Mouse (Mus musculus) forebrain, embryonic 13.5 days (tissue): ENCODE results near the gene Ext2. TPM values are rescaled to one million over a fixed set of nuclear protein-coding genes. Genes with fewer than 3 reads are reported as not detected.

Experiments used
- ATAC-seq: fragments of 200-750 bp; cut with Nextera tagmentation; 2 replicates; pipeline ENCODE4 v1.8.0; 2017
- H3K27ac ChIP-seq: fragments of 300-500 bp; sonication (generic); 2 replicates; pipeline ENCODE4 v1.5.1; 2015; ENCODE audit warnings: inconsistent platforms, mild to moderate bottlenecking, moderate library complexity
- H3K27me3 ChIP-seq: fragments of 300-500 bp; sonication (generic); 2 replicates; pipeline ENCODE4 v1.6.1; 2015; ENCODE audit warnings: mild to moderate bottlenecking, inconsistent platforms
- H3K36me3 ChIP-seq: fragments of 300-500 bp; sonication (generic); 2 replicates; pipeline ENCODE4 v1.6.1; 2015; ENCODE audit warnings: mild to moderate bottlenecking, inconsistent platforms; ENCODE audit not compliant: poor library complexity, severe bottlenecking
- H3K4me1 ChIP-seq: fragments of 300-500 bp; sonication (generic); 2 replicates; pipeline ENCODE4 v1.6.1; 2015; ENCODE audit warnings: inconsistent platforms
- H3K4me2 ChIP-seq: fragments of 300-500 bp; sonication (generic); 2 replicates; pipeline ENCODE4 v1.6.1; 2015; ENCODE audit warnings: inconsistent platforms, mild to moderate bottlenecking, moderate library complexity
- H3K4me3 ChIP-seq: fragments of 300-500 bp; sonication (generic); 2 replicates; pipeline ENCODE4 v1.5.1; 2015; ENCODE audit warnings: mild to moderate bottlenecking, inconsistent platforms
- H3K9ac ChIP-seq: fragments of 300-500 bp; sonication (generic); 2 replicates; pipeline ENCODE4 v1.6.1; 2015; ENCODE audit warnings: mild to moderate bottlenecking, inconsistent platforms
- H3K9me3 ChIP-seq: fragments of 300-500 bp; sonication (generic); replicated peaks from 2 replicates; pipeline ENCODE4 v1.6.1; 2016; ENCODE audit warnings: inconsistent platforms
- WGBS: fragments of 180-500 bp; shearing (Covaris S2); methylation state at CpG from one replicate; pipeline ENCODE4 v1.1.7; 2015; 5-methylcytosine and 5-hydroxymethylcytosine counted together
- polyA plus RNA-seq: library from polyadenylated mRNA; unstranded; fragments of >200 nt; fragmentation: Nextera tagmentation; extraction: Ambion mirVana; gene quantifications from 2 replicates; pipeline ENCODE4 v1.2.1, GENCODE M21; 2015

Gene Ext2
- polyA plus RNA-seq, 1 experiment from 2014 or later, result 50.6 TPM

DNA sequence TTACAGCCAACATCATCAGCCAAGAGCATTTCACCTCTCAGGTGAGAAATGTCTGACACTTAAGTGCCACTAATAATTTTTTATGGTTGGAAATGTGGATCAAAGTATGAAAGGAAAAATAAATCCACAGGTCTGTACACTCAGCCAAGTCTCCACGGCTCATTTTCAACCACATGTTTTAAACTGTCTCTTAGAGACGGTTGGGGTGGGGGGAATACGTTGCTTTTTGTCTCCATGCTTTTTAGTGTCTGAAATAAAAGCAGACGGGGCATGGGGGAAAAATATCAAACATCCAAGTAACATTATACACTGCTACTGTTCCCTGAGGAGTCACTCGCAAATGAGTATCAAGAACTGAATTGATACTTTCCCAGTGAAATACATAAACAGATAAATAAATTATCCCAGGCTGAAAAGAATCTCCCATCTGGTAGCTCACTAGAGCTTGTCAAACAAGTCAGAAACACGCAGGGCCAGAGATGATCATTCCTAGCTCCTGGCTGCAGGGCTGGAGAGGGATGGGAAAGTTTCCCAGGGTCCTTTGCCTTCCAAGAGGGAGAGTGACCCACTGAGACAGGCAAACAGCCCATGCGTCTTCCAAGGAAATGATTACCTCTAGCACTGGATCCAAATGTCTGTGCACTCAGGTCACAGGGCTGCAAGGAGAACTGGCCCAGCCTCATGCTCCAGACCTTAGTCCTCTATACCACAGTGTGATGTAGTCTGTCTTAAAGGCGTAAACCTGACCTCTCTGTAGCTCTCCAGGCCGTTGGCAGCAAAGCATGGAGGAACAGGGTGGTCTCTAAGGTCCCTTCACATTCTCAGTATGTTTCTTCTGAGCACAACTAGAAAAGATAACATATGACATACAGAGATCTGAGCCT is 102.3 kb downstream of the Ext2 start:
- 79% methylated on average over 9 of the region's 9 CpGs for WGBS
- no peaks in the 10 kb centered on the region for H3K27me3 ChIP-seq
- no peak overlapping the region for H3K27ac ChIP-seq
- no peak for ATAC-seq
- no peak overlapping the region for H3K4me3 ChIP-seq
- peaks cover 6% of the 10 kb centered on the region; the same call in 1 of the 2 replicates for H3K36me3 ChIP-seq
- H3K4me2 ChIP-seq, result no peak overlapping the region
- no peaks in the 10 kb centered on the region for H3K4me1 ChIP-seq
- H3K9ac ChIP-seq, result no peak overlapping the region
- H3K9me3 ChIP-seq, result 0 out of 2 replicates have a peak, but pooled peaks cover 1% of the 10 kb centered on the region

- Histone ChIP-seq H3K9me3 (no peaks in the 10 kb centered on the region), H3K4me1 (no peaks in the 10 kb centered on the region), H3K27me3 (no peaks in the 10 kb centered on the region), H3K4me2 (no peak overlapping the region), H3K9ac (no peak overlapping the region), H3K27ac (no peak overlapping the region), H3K4me3 (no peak overlapping the region), H3K36me3 (peaks cover 6% of the 10 kb centered on the region; the same call in 1 of the 2 replicates)
- ATAC-seq, result no peak
Observed at GRCm38 (mm10) chr2:93713267-93713666, 109.1 kb downstream of the Ext2 start.

DNA sequence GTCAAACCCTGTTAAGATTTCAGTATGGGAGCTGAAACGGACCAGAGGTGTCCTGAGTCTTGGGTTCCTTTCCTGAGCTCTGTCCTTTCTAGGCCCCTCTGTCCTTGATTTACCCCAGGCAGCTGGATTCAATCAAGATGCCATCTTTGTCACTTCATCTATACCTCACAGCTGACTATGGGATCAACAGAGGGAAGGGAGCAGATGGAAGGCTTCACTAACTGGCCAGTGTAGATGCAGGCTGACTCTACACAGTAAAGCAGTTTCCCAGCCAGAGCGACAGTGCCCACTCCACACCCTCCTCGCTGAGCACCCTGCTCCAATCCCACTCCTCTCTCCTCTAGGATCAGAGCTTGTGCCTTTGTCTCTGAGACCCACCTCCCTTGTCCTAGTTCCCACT is 110.9 kb downstream of the Ext2 start:
- no peaks in the 10 kb centered on the region for H3K9me3 ChIP-seq
- no peak for ATAC-seq
- no peaks in the 10 kb centered on the region for H3K4me1 ChIP-seq
- H3K9ac ChIP-seq, result no peak overlapping the region
- peaks cover 13% of the 10 kb centered on the region; the same call in 1 of the 2 replicates for H3K36me3 ChIP-seq
- 86% methylated on average over 3 of the region's 3 CpGs for WGBS
- no peak overlapping the region for H3K4me2 ChIP-seq
- H3K27me3 ChIP-seq, result no peaks in the 10 kb centered on the region
- H3K4me3 ChIP-seq, result no peak overlapping the region
- no peak overlapping the region for H3K27ac ChIP-seq

- H3K4me3 ChIP-seq, result no peak overlapping the region
- no peaks in the 10 kb centered on the region for H3K9me3 ChIP-seq
- no peak for ATAC-seq
- no peaks in the 10 kb centered on the region for H3K4me1 ChIP-seq
- peaks cover 8% of the 10 kb centered on the region; the same call in 1 of the 2 replicates for H3K36me3 ChIP-seq
- no peak overlapping the region for H3K27ac ChIP-seq
- no peaks in the 10 kb centered on the region for H3K27me3 ChIP-seq
- no peak overlapping the region for H3K9ac ChIP-seq
- WGBS, result 88% methylated on average over 3 of the region's 3 CpGs
- H3K4me2 ChIP-seq, result no peak overlapping the region
Observed at GRCm38 (mm10) chr2:93709696-93710095, 112.7 kb downstream of the Ext2 start.

DNA sequence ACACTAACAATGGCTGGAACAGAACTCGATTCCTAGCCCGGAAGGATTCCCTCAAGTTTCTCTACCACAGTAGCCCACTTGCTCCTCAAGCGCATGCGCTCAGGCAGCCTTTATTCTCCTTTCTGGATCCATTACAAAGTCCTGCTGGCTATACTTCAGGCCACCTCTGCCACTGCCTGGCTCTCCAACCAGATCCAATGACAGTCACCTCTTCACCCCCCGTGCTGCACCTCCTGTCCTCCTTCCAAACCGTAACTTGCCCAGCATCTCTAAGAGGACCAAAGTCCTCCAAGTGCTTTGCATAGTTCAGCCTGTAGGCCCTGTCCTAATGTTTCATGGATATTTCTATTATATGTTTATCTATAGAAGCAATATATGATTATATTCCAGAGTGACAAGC is 113.1 kb downstream of the Ext2 start:
- Histone ChIP-seq H3K4me3 (no peak overlapping the region), H3K27me3 (no peaks in the 10 kb centered on the region), H3K36me3 (peaks cover 6% of the 10 kb centered on the region; the same call in 1 of the 2 replicates), H3K4me2 (no peak overlapping the region), H3K27ac (no peak overlapping the region), H3K9me3 (no peaks in the 10 kb centered on the region), H3K4me1 (no peaks in the 10 kb centered on the region), H3K9ac (no peak overlapping the region)
- ATAC-seq, result no peak
- WGBS, result 96% methylated on average over 6 of the region's 6 CpGs

- Histone ChIP-seq H3K4me1 (no peaks in the 10 kb centered on the region), H3K36me3 (peaks cover 25% of the 10 kb centered on the region), H3K27me3 (no peaks in the 10 kb centered on the region), H3K4me2 (no peak overlapping the region), H3K4me3 (no peak overlapping the region), H3K9ac (no peak overlapping the region), H3K9me3 (no peaks in the 10 kb centered on the region), H3K27ac (no peak overlapping the region)
- WGBS, result 92% methylated on average over 3 of the region's 3 CpGs
- ATAC-seq, result no peak
Observed at GRCm38 (mm10) chr2:93706825-93707224, 115.5 kb downstream of the Ext2 start.

DNA sequence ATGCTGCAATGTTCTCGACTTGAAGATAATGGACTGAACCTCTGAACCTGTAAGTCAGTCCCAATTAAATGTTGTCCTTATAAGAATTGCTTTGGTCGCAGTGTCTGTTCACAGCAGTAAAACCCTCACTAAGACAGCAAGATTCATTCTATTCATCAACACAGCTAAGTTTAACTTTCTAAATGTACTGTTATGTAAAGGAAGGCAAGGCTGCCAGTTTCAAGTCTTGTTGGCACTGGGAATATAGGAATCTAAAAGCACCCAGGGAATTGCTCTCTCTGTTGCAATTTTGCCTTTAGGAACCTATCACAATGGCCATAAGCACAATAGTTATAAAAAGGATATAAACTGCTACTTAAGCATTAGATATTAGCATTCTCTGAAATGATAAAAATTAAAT is 116.0 kb downstream of the Ext2 start:
- Histone ChIP-seq H3K4me3 (no peak overlapping the region), H3K36me3 (peaks cover 25% of the 10 kb centered on the region), H3K27ac (no peak overlapping the region), H3K4me1 (no peaks in the 10 kb centered on the region), H3K9me3 (no peaks in the 10 kb centered on the region), H3K27me3 (no peaks in the 10 kb centered on the region), H3K9ac (no peak overlapping the region), H3K4me2 (no peak overlapping the region)
- ATAC-seq, result no peak
- 91% methylated on average over 2 of the region's 2 CpGs for WGBS

- 92% methylated on average over 4 of the region's 4 CpGs for WGBS
- no peaks in the 10 kb centered on the region for H3K9me3 ChIP-seq
- no peak overlapping the region for H3K4me2 ChIP-seq
- ATAC-seq, result no peak
- no peak overlapping the region for H3K9ac ChIP-seq
- no peak overlapping the region for H3K27ac ChIP-seq
- H3K36me3 ChIP-seq, result peaks cover 28% of the 10 kb centered on the region
- no peak overlapping the region for H3K4me3 ChIP-seq
- H3K27me3 ChIP-seq, result no peaks in the 10 kb centered on the region
- no peaks in the 10 kb centered on the region for H3K4me1 ChIP-seq
Observed at GRCm38 (mm10) chr2:93704195-93704594, 118.2 kb downstream of the Ext2 start.

GRCm38 (mm10) chr2:93702936-93703926 is 119.1 kb downstream of the Ext2 start:
- ATAC-seq, result no peak
- Histone ChIP-seq H3K36me3 (peaks cover 34% of the 10 kb centered on the region), H3K27ac (no peak overlapping the region), H3K4me2 (no peak overlapping the region), H3K4me1 (no peaks in the 10 kb centered on the region), H3K9me3 (no peaks in the 10 kb centered on the region), H3K27me3 (no peaks in the 10 kb centered on the region), H3K9ac (no peak overlapping the region), H3K4me3 (no peak overlapping the region)
- WGBS, result 88% methylated on average over 19 of the region's 19 CpGs

DNA sequence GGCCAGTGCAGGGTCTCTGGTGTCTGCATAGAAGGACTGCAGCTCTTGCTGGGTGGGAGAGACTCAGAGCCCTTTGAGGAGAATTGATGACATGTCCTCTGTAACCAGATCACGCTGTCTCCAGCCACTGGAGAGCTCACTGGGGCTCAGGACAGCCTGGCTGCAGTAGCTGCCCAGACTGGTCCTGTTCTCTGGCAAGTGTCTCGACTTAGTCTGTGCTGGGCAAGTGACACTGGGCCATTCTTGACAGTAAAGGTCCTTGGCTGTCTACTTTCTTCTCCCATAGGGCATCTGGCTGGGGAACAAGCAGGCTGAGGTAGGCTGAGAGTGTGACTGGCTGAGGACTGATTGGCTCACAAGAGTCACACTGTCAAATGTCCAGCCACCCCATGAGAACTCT is 123.0 kb downstream of the Ext2 start:
- WGBS, result 79% methylated on average over 2 of the region's 2 CpGs
- Histone ChIP-seq H3K27me3 (no peaks in the 10 kb centered on the region), H3K36me3 (peaks cover 37% of the 10 kb centered on the region), H3K4me1 (peaks cover 7% of the 10 kb centered on the region), H3K27ac (no peak overlapping the region), H3K4me3 (no peak overlapping the region), H3K4me2 (no peak overlapping the region), H3K9me3 (no peaks in the 10 kb centered on the region), H3K9ac (no peak overlapping the region)
- ATAC-seq, result no peak

DNA sequence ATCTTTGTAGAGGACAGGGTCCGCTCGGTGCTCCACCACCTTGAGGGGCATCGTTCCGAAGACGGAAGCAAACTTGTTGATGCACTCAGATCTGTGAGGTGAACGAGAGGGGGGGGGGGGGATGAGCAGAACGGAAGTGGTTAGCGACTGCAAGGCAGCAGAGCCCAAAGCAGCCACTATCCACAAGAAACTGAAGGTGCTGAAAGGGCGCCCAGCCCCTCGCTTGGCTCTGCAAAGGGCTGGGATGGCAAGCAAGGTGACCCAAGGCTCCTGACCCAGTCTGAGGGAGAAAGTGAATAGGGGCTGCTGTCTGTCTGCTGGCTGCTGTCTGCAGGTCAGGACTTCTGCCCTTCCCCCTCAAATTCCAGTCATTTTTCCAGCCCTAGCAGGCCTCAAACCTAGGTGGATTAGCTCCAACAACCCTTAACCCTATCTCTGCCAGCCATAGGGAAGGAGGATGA is 126.2 kb downstream of the Ext2 start:
- peaks cover 18% of the 10 kb centered on the region for H3K36me3 ChIP-seq
- H3K9me3 ChIP-seq, result no peaks in the 10 kb centered on the region
- ATAC-seq, result no peak
- H3K9ac ChIP-seq, result no peak overlapping the region
- H3K27ac ChIP-seq, result no peak overlapping the region
- no peaks in the 10 kb centered on the region for H3K27me3 ChIP-seq
- WGBS, result 41% methylated on average over 8 of the region's 10 CpGs
- no peak overlapping the region for H3K4me2 ChIP-seq
- H3K4me3 ChIP-seq, result no peak overlapping the region
- H3K4me1 ChIP-seq, result peaks cover 7% of the 10 kb centered on the region

GRCm38 (mm10) chr2:93693101-93693500 is 129.3 kb downstream of the Ext2 start:
- no peak for ATAC-seq
- Histone ChIP-seq H3K4me2 (no peak overlapping the region), H3K4me1 (peaks cover 7% of the 10 kb centered on the region), H3K36me3 (peaks cover 9% of the 10 kb centered on the region), H3K9me3 (no peaks in the 10 kb centered on the region), H3K27ac (no peak overlapping the region), H3K4me3 (no peak overlapping the region), H3K27me3 (no peaks in the 10 kb centered on the region), H3K9ac (no peak overlapping the region)
- WGBS, result 63% methylated on average over 4 of the region's 4 CpGs
